Mouse (Mus musculus) midbrain, embryonic 14.5 days (tissue): ENCODE results near the gene Slc12a5. TPM values are rescaled to one million over a fixed set of nuclear protein-coding genes. Genes with fewer than 3 reads are reported as not detected.

Experiments used
- ATAC-seq: fragments of 200-750 bp; cut with Nextera tagmentation; 2 replicates; pipeline ENCODE4 v1.8.0; 2017; ENCODE audit warnings: moderate number of reproducible peaks, moderate library complexity; ENCODE audit not compliant: low FRiP score, low TSS enrichment
- DNase-seq: peaks from one replicate; pipeline ENCODE4 v3.0.0-alpha.2; 2015
- H3K27ac ChIP-seq: fragments of 300-500 bp; sonication (generic); replicated peaks from 2 replicates; pipeline ENCODE4 v1.5.1; 2014; ENCODE audit warnings: mild to moderate bottlenecking, low read depth, low read length, moderate library complexity
- H3K27me3 ChIP-seq: fragments of 300-500 bp; sonication (generic); 2 replicates; pipeline ENCODE4 v1.6.1; 2014; ENCODE audit warnings: low read length, control low read depth, mixed read lengths; ENCODE audit not compliant: control insufficient read depth, insufficient read depth
- H3K36me3 ChIP-seq: fragments of 300-500 bp; sonication (generic); 2 replicates; pipeline ENCODE4 v1.6.1; 2014; ENCODE audit warnings: low read length, control low read depth; ENCODE audit not compliant: control insufficient read depth, insufficient read depth
- H3K4me1 ChIP-seq: fragments of 300-500 bp; sonication (generic); 2 replicates; pipeline ENCODE4 v1.6.1; 2014; ENCODE audit warnings: mild to moderate bottlenecking, antibody characterized with exemption, low read length, control low read depth; ENCODE audit not compliant: control insufficient read depth, insufficient read depth
- H3K4me2 ChIP-seq: fragments of 300-500 bp; sonication (generic); 2 replicates; pipeline ENCODE4 v1.6.1; 2014; ENCODE audit warnings: mild to moderate bottlenecking, low read length, moderate library complexity
- H3K4me3 ChIP-seq: fragments of 300-500 bp; sonication (generic); replicated peaks from 2 replicates; pipeline ENCODE4 v1.5.1; 2014; ENCODE audit warnings: low read depth, low read length
- H3K9ac ChIP-seq: fragments of 300-500 bp; sonication (generic); replicated peaks from 2 replicates; pipeline ENCODE4 v1.6.1; 2014; ENCODE audit warnings: mild to moderate bottlenecking, low read length, moderate library complexity
- H3K9me3 ChIP-seq: fragments of 300-500 bp; sonication (generic); 2 replicates; pipeline ENCODE4 v1.6.1; 2016; ENCODE audit warnings: low read length, control low read depth, mixed read lengths; ENCODE audit not compliant: control insufficient read depth
- WGBS: fragments of 180-500 bp; shearing (Covaris S2); extraction: QIAGEN DNeasy Blood & Tissue Kit; methylation state at CpG from one replicate; pipeline ENCODE4 v1.1.7; 2014; 5-methylcytosine and 5-hydroxymethylcytosine counted together
- polyA plus RNA-seq: library from polyadenylated mRNA; unstranded; fragments of >200 nt; fragmentation: Nextera tagmentation; extraction: Ambion mirVana; gene quantifications from 2 replicates; pipeline ENCODE4 v1.2.1, GENCODE M21; 2014

Gene Slc12a5
- polyA plus RNA-seq, 1 experiment from 2014 or later: 53.8 TPM

GRCm38 (mm10) chr2:164953224-164953623 is 7.4 kb upstream of the Slc12a5 start:
- no peak overlapping the region for H3K9ac ChIP-seq
- peak; percentile 91 for DNase-seq
- peak; percentile 66; the same call in 1 of the 2 replicates for ATAC-seq
- peaks cover 37% of the 10 kb centered on the region for H3K27me3 ChIP-seq
- WGBS: under 1% methylated on average over 21 of the region's 21 CpGs
- H3K4me2 ChIP-seq: peak overlapping the region; percentile 18
- 0 out of 2 replicates have a peak, but pooled peaks cover 4% of the 10 kb centered on the region for H3K4me1 ChIP-seq
- H3K27ac ChIP-seq: no peak overlapping the region
- no peak overlapping the region for H3K4me3 ChIP-seq
- H3K9me3 ChIP-seq: no peaks in the 10 kb centered on the region
- no peaks in the 10 kb centered on the region for H3K36me3 ChIP-seq

- no peak overlapping the region for H3K27ac ChIP-seq
- H3K9me3 ChIP-seq: no peaks in the 10 kb centered on the region
- H3K9ac ChIP-seq: no peak overlapping the region
- H3K27me3 ChIP-seq: peaks cover 12% of the 10 kb centered on the region
- no peak for DNase-seq
- ATAC-seq: no peak
- no peaks in the 10 kb centered on the region for H3K36me3 ChIP-seq
- 71% methylated on average over 4 of the region's 4 CpGs for WGBS
- H3K4me1 ChIP-seq: no peaks in the 10 kb centered on the region
- no peak overlapping the region for H3K4me3 ChIP-seq
- no peak overlapping the region for H3K4me2 ChIP-seq
Measured at GRCm38 (mm10) chr2:164955725-164956124, 4.9 kb upstream of the Slc12a5 start.

- Histone ChIP-seq H3K4me3 (no peak overlapping the region), H3K4me1 (0 out of 2 replicates have a peak, but pooled peaks cover under 1% of the 10 kb centered on the region), H3K27me3 (peaks cover 7% of the 10 kb centered on the region), H3K4me2 (no peak overlapping the region), H3K36me3 (no peaks in the 10 kb centered on the region), H3K27ac (no peak overlapping the region), H3K9me3 (no peaks in the 10 kb centered on the region), H3K9ac (no peak overlapping the region)
- no peak for ATAC-seq
- no peak for DNase-seq
- WGBS: 80% methylated on average over 5 of the region's 5 CpGs
Measured at GRCm38 (mm10) chr2:164956195-164956594, 4.4 kb upstream of the Slc12a5 start.

- Histone ChIP-seq H3K9me3 (no peaks in the 10 kb centered on the region), H3K4me1 (0 out of 2 replicates have a peak, but pooled peaks cover 8% of the 10 kb centered on the region), H3K4me2 (no peak overlapping the region), H3K36me3 (no peaks in the 10 kb centered on the region), H3K9ac (no peak overlapping the region), H3K27ac (no peak overlapping the region), H3K4me3 (no peak overlapping the region), H3K27me3 (0 out of 2 replicates have a peak, but pooled peaks cover 4% of the 10 kb centered on the region)
- DNase-seq (no peak), ATAC-seq (no peak)
- 61% methylated on average over 9 of the region's 9 CpGs for WGBS
Measured at GRCm38 (mm10) chr2:164957548-164958315, 2.9 kb upstream of the Slc12a5 start.

- DNase-seq: peak; percentile 84
- Histone ChIP-seq H3K4me1 (peaks cover 40% of the 10 kb centered on the region), H3K4me3 (peak overlapping the region; percentile 53), H3K9me3 (no peaks in the 10 kb centered on the region), H3K27me3 (no peaks in the 10 kb centered on the region), H3K4me2 (peak overlapping the region; percentile 60), H3K27ac (peak overlapping the region; percentile 58), H3K9ac (peak overlapping the region; percentile 49), H3K36me3 (no peaks in the 10 kb centered on the region)
- WGBS: 9% methylated on average over 17 of the region's 17 CpGs
- ATAC-seq: no peak
Measured at GRCm38 (mm10) chr2:164961506-164962182, 1.0 kb downstream of the Slc12a5 start.

GRCm38 (mm10) chr2:164962183-164962580 is 1.6 kb downstream of the Slc12a5 start:
- peak overlapping the region; percentile 60 for H3K4me2 ChIP-seq
- H3K27ac ChIP-seq: peak overlapping the region; percentile 58; the same call in 1 of the 2 replicates
- peak overlapping the region; percentile 12; the same call in 1 of the 2 replicates for H3K9ac ChIP-seq
- H3K36me3 ChIP-seq: no peaks in the 10 kb centered on the region
- ATAC-seq (no peak), DNase-seq (no peak)
- 0 out of 2 replicates have a peak overlapping the region, but pooled peaks have one; percentile 53 for H3K4me3 ChIP-seq
- 49% methylated on average over 7 of the region's 7 CpGs for WGBS
- no peaks in the 10 kb centered on the region for H3K9me3 ChIP-seq
- peaks cover 3% of the 10 kb centered on the region; the same call in 1 of the 2 replicates for H3K27me3 ChIP-seq
- H3K4me1 ChIP-seq: peaks cover 43% of the 10 kb centered on the region

- Histone ChIP-seq H3K4me3 (peak overlapping the region; percentile 10; the same call in 1 of the 2 replicates), H3K36me3 (no peaks in the 10 kb centered on the region), H3K9ac (no peak overlapping the region; the same call in 1 of the 2 replicates), H3K4me2 (peak overlapping the region; percentile 49), H3K4me1 (peaks cover 51% of the 10 kb centered on the region), H3K27me3 (peaks cover 14% of the 10 kb centered on the region; the same call in 1 of the 2 replicates), H3K9me3 (no peaks in the 10 kb centered on the region), H3K27ac (peak overlapping the region; percentile 91)
- peak; percentile 51 for ATAC-seq
- DNase-seq: peak; percentile 91
- 12% methylated on average over 9 of the region's 9 CpGs for WGBS
Measured at GRCm38 (mm10) chr2:164964242-164964894, 3.8 kb downstream of the Slc12a5 start.

DNA sequence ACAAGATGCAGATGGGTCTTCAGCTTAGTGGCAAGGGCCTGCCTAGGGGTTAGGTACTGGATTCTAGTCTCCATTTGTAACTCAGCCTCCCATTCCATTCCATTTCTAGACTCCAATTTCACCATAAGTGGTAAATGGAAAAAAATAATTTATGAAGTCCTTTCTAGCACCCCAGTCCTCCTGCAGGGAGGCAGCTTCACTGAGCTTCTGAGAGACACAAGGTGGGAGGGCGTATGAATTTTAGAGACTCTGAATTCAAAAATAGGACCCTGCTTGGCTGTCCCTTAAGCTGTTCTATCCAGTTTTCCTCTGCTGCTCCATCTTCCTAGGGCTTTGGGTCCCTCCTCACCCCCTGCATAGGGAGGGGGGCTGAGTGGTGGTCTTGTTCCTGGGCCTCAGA is 4.4 kb downstream of the Slc12a5 start:
- DNase-seq (no peak), ATAC-seq (no peak)
- Histone ChIP-seq H3K9ac (no peak overlapping the region; the same call in 1 of the 2 replicates), H3K9me3 (no peaks in the 10 kb centered on the region), H3K36me3 (no peaks in the 10 kb centered on the region), H3K4me3 (peak overlapping the region; percentile 10; the same call in 1 of the 2 replicates), H3K27ac (peak overlapping the region; percentile 91), H3K4me1 (peaks cover 56% of the 10 kb centered on the region), H3K27me3 (peaks cover 21% of the 10 kb centered on the region; the same call in 1 of the 2 replicates), H3K4me2 (peak overlapping the region; percentile 49)
- WGBS: 92% methylated on average over 1 of the region's 1 CpGs
